Mouse (Mus musculus) right cerebral cortex, postnatal 36 days (tissue): ENCODE measurements around the gene Ggta1.

Source experiments
- DNase-seq, 2 experiments: peaks; one replicate each; pipeline ENCODE4 v3.0.0; 2022; ENCODE audit warnings: low spot score in 2 of 2, mixed read lengths in 1 of 2

Ggta1 gene

GRCm38 (mm10) chr2:35491151-35491550 lies 28.1 kb upstream of the Ggta1 start:
- DNase-seq = no peak

- DNase-seq = no peak
These were observed 27.6 kb upstream of the Ggta1 start for GRCm38 (mm10) chr2:35490458-35491111.

- DNase-seq = no peak
These were observed 24.7 kb upstream of the Ggta1 start for GRCm38 (mm10) chr2:35487700-35488099.

GRCm38 (mm10) chr2:35486981-35487655 lies 24.1 kb upstream of the Ggta1 start:
- DNase-seq = no peak

GRCm38 (mm10) chr2:35484102-35484501 lies 21.1 kb upstream of the Ggta1 start:
- no peak for DNase-seq

GRCm38 (mm10) chr2:35483402-35483801 lies 20.4 kb upstream of the Ggta1 start:
- DNase-seq = no peak

GRCm38 (mm10) chr2:35481322-35481990 lies 18.4 kb upstream of the Ggta1 start:
- DNase-seq = no peak

- DNase-seq = no peak
These were observed 17.0 kb upstream of the Ggta1 start for GRCm38 (mm10) chr2:35480073-35480472.

GRCm38 (mm10) chr2:35478812-35479122 lies 15.7 kb upstream of the Ggta1 start:
- no peak for DNase-seq

GRCm38 (mm10) chr2:35477999-35478811 lies 15.2 kb upstream of the Ggta1 start:
- DNase-seq = no peak

GRCm38 (mm10) chr2:35477321-35477720 lies 14.3 kb upstream of the Ggta1 start:
- DNase-seq = no peak

GRCm38 (mm10) chr2:35474916-35475315 lies 11.9 kb upstream of the Ggta1 start:
- no peak for DNase-seq

GRCm38 (mm10) chr2:35469266-35469665 lies 6.2 kb upstream of the Ggta1 start:
- no peak for DNase-seq

GRCm38 (mm10) chr2:35468276-35468675 lies 5.2 kb upstream of the Ggta1 start:
- no peak for DNase-seq

- no peak for DNase-seq
These were observed 4.8 kb upstream of the Ggta1 start for GRCm38 (mm10) chr2:35467855-35468254.

- no peak for DNase-seq
These were observed 2.6 kb upstream of the Ggta1 start for GRCm38 (mm10) chr2:35465677-35466076.

- DNase-seq = no peak
These were observed 1.5 kb upstream of the Ggta1 start for GRCm38 (mm10) chr2:35464548-35464947.

- no peak for DNase-seq
These were observed 1.1 kb upstream of the Ggta1 start for GRCm38 (mm10) chr2:35464089-35464534.

GRCm38 (mm10) chr2:35463372-35464088 lies 499 bp upstream of the Ggta1 start:
- DNase-seq = no peak

GRCm38 (mm10) chr2:35461971-35462787 lies 852 bp downstream of the Ggta1 start:
- DNase-seq = no peak
